Mouse (Mus musculus): ENCODE measurements around the gene Ncapd2. TPM values are rescaled to one million over a fixed set of nuclear protein-coding genes. Genes with fewer than 3 reads are reported as not detected.

Ncapd2 gene
- polyA plus RNA-seq, 1 experiment from 2014 or later: 135 TPM

GRCm38 (mm10) chr6:125137002-125137671 is 54.4 kb downstream of the Ncapd2 start:
- Histone ChIP-seq H3K36me3 (ENCODE audit: control insufficient read depth, insufficient read depth, low read length) (peaks cover 70% of the 10 kb centered on the region), H3K4me2 (ENCODE audit: low read depth, low read length) (no peak overlapping the region), H3K9ac (ENCODE audit: low read length) (no peak overlapping the region), H3K27me3 (ENCODE audit: control insufficient read depth, insufficient read depth, low read depth, low read length) (no peaks in the 10 kb centered on the region), H3K27ac (ENCODE audit: low read length) (no peak overlapping the region), H3K4me1 (replicated peaks; ENCODE audit: control insufficient read depth, insufficient read depth, low read length) (peaks cover 5% of the 10 kb centered on the region; the same call in 1 of the 2 replicates), H3K9me3 (ENCODE audit: control insufficient read depth, low read length) (no peaks in the 10 kb centered on the region), H3K4me3 (ENCODE audit: low read length) (no peak overlapping the region)
- no peak for ATAC-seq (ENCODE audit: low read depth)
- WGBS: 90% methylated on average over 19 of the region's 19 CpGs

- Histone ChIP-seq H3K27ac (ENCODE audit: low read length) (no peak overlapping the region), H3K9ac (ENCODE audit: low read length) (peak overlapping the region; percentile 88), H3K27me3 (ENCODE audit: control insufficient read depth, insufficient read depth, low read depth, low read length) (no peaks in the 10 kb centered on the region), H3K4me3 (ENCODE audit: low read length) (peak overlapping the region; percentile 77), H3K4me2 (ENCODE audit: low read depth, low read length) (peak overlapping the region; percentile 72), H3K4me1 (replicated peaks; ENCODE audit: control insufficient read depth, insufficient read depth, low read length) (peaks cover 5% of the 10 kb centered on the region; the same call in 1 of the 2 replicates), H3K36me3 (ENCODE audit: control insufficient read depth, insufficient read depth, low read length) (peaks cover 54% of the 10 kb centered on the region), H3K9me3 (ENCODE audit: control insufficient read depth, low read length) (no peaks in the 10 kb centered on the region)
- WGBS: 4% methylated on average over 11 of the region's 11 CpGs
- ATAC-seq (ENCODE audit: low read depth): no peak
Observed at GRCm38 (mm10) chr6:125132470-125132869, 59.0 kb downstream of the Ncapd2 start.

GRCm38 (mm10) chr6:125131302-125132156 is 60.0 kb downstream of the Ncapd2 start, which contains the start of gene Nop2:
Gene Nop2 (plus strand): TSS chr6:125131909.
- Histone ChIP-seq H3K27me3 (ENCODE audit: control insufficient read depth, insufficient read depth, low read depth, low read length) (no peaks in the 10 kb centered on the region), H3K27ac (ENCODE audit: low read length) (peak within 1 kb of the TSS; percentile 91), H3K9me3 (ENCODE audit: control insufficient read depth, low read length) (no peaks in the 10 kb centered on the region), H3K4me3 (ENCODE audit: low read length) (peak within 1 kb of the TSS; percentile 77), H3K4me2 (ENCODE audit: low read depth, low read length) (peak within 1 kb of the TSS; percentile 72), H3K4me1 (replicated peaks; ENCODE audit: control insufficient read depth, insufficient read depth, low read length) (peaks cover 5% of the 10 kb centered on the region; the same call in 1 of the 2 replicates), H3K36me3 (ENCODE audit: control insufficient read depth, insufficient read depth, low read length) (peaks cover 56% of the 10 kb centered on the region), H3K9ac (ENCODE audit: low read length) (peak within 1 kb of the TSS; percentile 88)
- ATAC-seq (ENCODE audit: low read depth): peak; percentile 96
- WGBS: under 1% methylated on average over 66 of the region's 66 CpGs

- 85% methylated on average over 19 of the region's 20 CpGs for WGBS
- Histone ChIP-seq H3K9ac (ENCODE audit: low read length) (no peak overlapping the region), H3K4me2 (ENCODE audit: low read depth, low read length) (no peak overlapping the region)
Observed at GRCm38 (mm10) chr6:125129710-125130402, 61.6 kb downstream of the Ncapd2 start.

GRCm38 (mm10) chr6:125128724-125129123 is 62.8 kb downstream of the Ncapd2 start:
- H3K4me1 ChIP-seq (replicated peaks; ENCODE audit: control insufficient read depth, insufficient read depth, low read length): peaks cover 5% of the 10 kb centered on the region; the same call in 1 of the 2 replicates
- H3K4me3 ChIP-seq (ENCODE audit: low read length): no peak overlapping the region
- no peak overlapping the region for H3K4me2 ChIP-seq (ENCODE audit: low read depth, low read length)
- H3K36me3 ChIP-seq (ENCODE audit: control insufficient read depth, insufficient read depth, low read length): peaks cover 56% of the 10 kb centered on the region
- no peaks in the 10 kb centered on the region for H3K27me3 ChIP-seq (ENCODE audit: control insufficient read depth, insufficient read depth, low read depth, low read length)
- no peaks in the 10 kb centered on the region for H3K9me3 ChIP-seq (ENCODE audit: control insufficient read depth, low read length)
- no peak overlapping the region for H3K9ac ChIP-seq (ENCODE audit: low read length)
- 84% methylated on average over 12 of the region's 12 CpGs for WGBS
- no peak for ATAC-seq (ENCODE audit: low read depth)
- no peak overlapping the region for H3K27ac ChIP-seq (ENCODE audit: low read length)

More at GRCm38 (mm10) chr6:125129710-125130402, 61.6 kb downstream of the Ncapd2 start:
- Histone ChIP-seq H3K9me3 (ENCODE audit: control insufficient read depth, low read length) (no peaks in the 10 kb centered on the region), H3K27me3 (ENCODE audit: control insufficient read depth, insufficient read depth, low read depth, low read length) (no peaks in the 10 kb centered on the region), H3K4me3 (ENCODE audit: low read length) (no peak overlapping the region), H3K36me3 (ENCODE audit: control insufficient read depth, insufficient read depth, low read length) (peaks cover 55% of the 10 kb centered on the region), H3K4me1 (replicated peaks; ENCODE audit: control insufficient read depth, insufficient read depth, low read length) (peaks cover 5% of the 10 kb centered on the region; the same call in 1 of the 2 replicates), H3K27ac (ENCODE audit: low read length) (no peak overlapping the region)
- ATAC-seq (ENCODE audit: low read depth): no peak

- no peaks in the 10 kb centered on the region for H3K4me1 ChIP-seq (replicated peaks; ENCODE audit: control insufficient read depth, insufficient read depth, low read length)
- no peak overlapping the region for H3K27ac ChIP-seq (ENCODE audit: low read length)
- no peak overlapping the region for H3K9ac ChIP-seq (ENCODE audit: low read length)
- H3K4me3 ChIP-seq (ENCODE audit: low read length): no peak overlapping the region
- WGBS: 93% methylated on average over 8 of the region's 8 CpGs
- H3K4me2 ChIP-seq (ENCODE audit: low read depth, low read length): no peak overlapping the region
- ATAC-seq (ENCODE audit: low read depth): no peak
- H3K9me3 ChIP-seq (ENCODE audit: control insufficient read depth, low read length): no peaks in the 10 kb centered on the region
- peaks cover 83% of the 10 kb centered on the region for H3K36me3 ChIP-seq (ENCODE audit: control insufficient read depth, insufficient read depth, low read length)
- H3K27me3 ChIP-seq (ENCODE audit: control insufficient read depth, insufficient read depth, low read depth, low read length): no peaks in the 10 kb centered on the region
Observed at GRCm38 (mm10) chr6:125119387-125119786, 72.1 kb downstream of the Ncapd2 start.

Small RNA genes within 50 kb of the gene (microRNA-seq; reads per million reads assigned to microRNA genes)
- gene Mir3098 (0.59 reads per million), gene Mir8113 (not detected)

Other genes with a start within 250 kb of the Ncapd2 start
- gene Cops7a, start 226.2 kb downstream of the Ncapd2 start, polyA plus RNA-seq (2015; fragmentation: Nextera tagmentation; extraction: Ambion mirVana): 138 and 153 TPM in 2 replicates
- gene Pianp, start 195.0 kb downstream of the Ncapd2 start, polyA plus RNA-seq (2015; fragmentation: Nextera tagmentation; extraction: Ambion mirVana): 0.68 and 0.88 TPM in 2 replicates
- gene Zfp384, start 182.6 kb downstream of the Ncapd2 start, polyA plus RNA-seq (2015; fragmentation: Nextera tagmentation; extraction: Ambion mirVana): 14.0 and 14.3 TPM in 2 replicates
- gene Ing4, start 151.9 kb downstream of the Ncapd2 start, polyA plus RNA-seq (2015; fragmentation: Nextera tagmentation; extraction: Ambion mirVana): 141 and 142 TPM in 2 replicates
- gene Acrbp, start 142.0 kb downstream of the Ncapd2 start, polyA plus RNA-seq (2015; fragmentation: Nextera tagmentation; extraction: Ambion mirVana): 12.9 and 16.4 TPM in 2 replicates
- gene Lpar5, start 123.8 kb downstream of the Ncapd2 start, polyA plus RNA-seq (2015; fragmentation: Nextera tagmentation; extraction: Ambion mirVana): 0.45 and 0.49 TPM in 2 replicates
- gene Chd4, start 95.7 kb downstream of the Ncapd2 start, polyA plus RNA-seq (2015; fragmentation: Nextera tagmentation; extraction: Ambion mirVana): 58.2 and 59.4 TPM in 2 replicates
- gene Nop2, start 59.8 kb downstream of the Ncapd2 start, polyA plus RNA-seq (2015; fragmentation: Nextera tagmentation; extraction: Ambion mirVana): 44.5 and 52.5 TPM in 2 replicates
- 5.5 and 7.2 TPM in 2 replicates for gene Iffo1, start 46.5 kb downstream of the Ncapd2 start, polyA plus RNA-seq (2015; fragmentation: Nextera tagmentation; extraction: Ambion mirVana)
- 1,562 and 1,631 TPM in 2 replicates for gene Gapdh, start 25.2 kb downstream of the Ncapd2 start, polyA plus RNA-seq (2015; fragmentation: Nextera tagmentation; extraction: Ambion mirVana)
- 216 and 226 TPM in 2 replicates for gene Mrpl51, start 100 bp upstream of the Ncapd2 start, polyA plus RNA-seq (2015; fragmentation: Nextera tagmentation; extraction: Ambion mirVana)
- gene Vamp1, start 23.9 kb upstream of the Ncapd2 start, polyA plus RNA-seq (2015; fragmentation: Nextera tagmentation; extraction: Ambion mirVana): 5.2 and 6.0 TPM in 2 replicates
- 9.0 and 10.0 TPM in 2 replicates for gene Tapbpl, start 40.2 kb upstream of the Ncapd2 start, polyA plus RNA-seq (2015; fragmentation: Nextera tagmentation; extraction: Ambion mirVana)
- 3.1 and 5.7 TPM in 2 replicates for gene Cd27, start 45.3 kb upstream of the Ncapd2 start, polyA plus RNA-seq (2015; fragmentation: Nextera tagmentation; extraction: Ambion mirVana)
- 0.16 TPM in 1 of 2 replicates, not detected in the other for gene Tuba3a, start 94.3 kb upstream of the Ncapd2 start, polyA plus RNA-seq (2015; fragmentation: Nextera tagmentation; extraction: Ambion mirVana)
- gene Ltbr, start 122.2 kb upstream of the Ncapd2 start, polyA plus RNA-seq (2015; fragmentation: Nextera tagmentation; extraction: Ambion mirVana): 91.1 and 96.4 TPM in 2 replicates
- 9.1 and 13.4 TPM in 2 replicates for gene Scnn1a, start 129.0 kb upstream of the Ncapd2 start, polyA plus RNA-seq (2015; fragmentation: Nextera tagmentation; extraction: Ambion mirVana)
- 115 and 117 TPM in 2 replicates for gene Tnfrsf1a, start 157.7 kb upstream of the Ncapd2 start, polyA plus RNA-seq (2015; fragmentation: Nextera tagmentation; extraction: Ambion mirVana)
- gene Plekhg6, start 189.1 kb upstream of the Ncapd2 start, polyA plus RNA-seq (2015; fragmentation: Nextera tagmentation; extraction: Ambion mirVana): 0.49 and 0.99 TPM in 2 replicates